Mouse (Mus musculus) ES-Bruce4 (cell line): Measurements from ENCODE around the gene BC005537.

Experiments
- CTCF ChIP-seq: IDR thresholded peaks from one replicate; pipeline ENCODE4 v1.8.1; 2011; ENCODE audit warnings: low read depth, low read length
- EP300 ChIP-seq: IDR thresholded peaks from 2 replicates; pipeline ENCODE4 v1.6.1; 2011; ENCODE audit warnings: low read depth, low read length; ENCODE audit not compliant: insufficient read depth

GRCm38 (mm10) chr13:24839831-24840230 lies 38.4 kb downstream of the BC005537 start:
- TF ChIP-seq CTCF, result no peak
- TF ChIP-seq EP300, result no peak
